Mouse (Mus musculus) adrenal gland, postnatal 0 days (tissue): ENCODE data around the gene Kcnb1. TPM values are rescaled to one million over a fixed set of nuclear protein-coding genes. Genes with fewer than 3 reads are reported as not detected.

ENCODE experiments used
- polyA plus RNA-seq: library from polyadenylated mRNA; unstranded; fragments of >200 nt; fragmentation: Nextera tagmentation; extraction: Ambion mirVana; gene quantifications from 2 replicates; pipeline ENCODE4 v1.2.1, GENCODE M21; 2015

The Kcnb1 gene
- polyA plus RNA-seq: 2.2 and 2.4 TPM in 2 replicates

GRCm38 (mm10) chr2:167190076-167190399, at the start of gene Kcnb1:
Gene Kcnb1 (minus strand): TSS chr2:167190155.

GRCm38 (mm10) chr2:167062965-167063880, 126.7 kb downstream of the Kcnb1 start, which contains the start of gene Znfx1:
Gene Znfx1 (minus strand): TSS chr2:167063015.

Other genes starting within 250 kb of the Kcnb1 start
- 42.5 and 54.8 TPM in 2 replicates for gene Stau1, start 193.9 kb downstream of the Kcnb1 start, polyA plus RNA-seq
- gene Ddx27, start 175.0 kb downstream of the Kcnb1 start, polyA plus RNA-seq: 18.0 and 24.4 TPM in 2 replicates
- gene Znfx1, start 127.1 kb downstream of the Kcnb1 start, polyA plus RNA-seq: 5.2 and 6.5 TPM in 2 replicates
- gene Ptgis, start 50.4 kb upstream of the Kcnb1 start, polyA plus RNA-seq: 35.2 and 55.5 TPM in 2 replicates
- gene B4galt5, start 159.0 kb upstream of the Kcnb1 start, polyA plus RNA-seq: 13.1 and 23.4 TPM in 2 replicates
- gene Slc9a8, start 231.6 kb upstream of the Kcnb1 start, polyA plus RNA-seq: 10.7 and 19.3 TPM in 2 replicates